Mouse (Mus musculus) heart, postnatal 25 days (tissue): ENCODE data around the gene Hcn3. TPM values are rescaled to one million over a fixed set of nuclear protein-coding genes. Genes with fewer than 3 reads are reported as not detected.

Experiments used
- DNase-seq: peaks from one replicate; pipeline ENCODE4 v3.0.0; 2022; ENCODE audit warnings: low spot score
- intact Hi-C: fragments of 180-260 bp; cut with DNase I; formaldehyde crosslinking; loops from one replicate; pipeline ENCODE4 v1.15.1; 2025
- total RNA-seq, 2 experiments: library from RNA; stranded (reverse); gene quantifications; 2 replicates each; pipeline ENCODE4 v1.2.3; 2021

The Hcn3 gene
- total RNA-seq: under 1 TPM; 0.16 to 0.61 TPM

- no peak for DNase-seq
- intact Hi-C loops: no loop called here
Observed at GRCm38 (mm10) chr3:89159616-89160344, at the start of gene Hcn3. TSS of gene Hcn3 (minus strand) at chr3:89160196.

GRCm38 (mm10) chr3:89209731-89210130 is 49.7 kb upstream of the Hcn3 start:
- intact Hi-C loops: no loop called here
- DNase-seq: no peak

- no peak for DNase-seq
- intact Hi-C loops: no loop called here
Observed at GRCm38 (mm10) chr3:89208736-89209135, 48.7 kb upstream of the Hcn3 start.

GRCm38 (mm10) chr3:89208075-89208657 is 48.2 kb upstream of the Hcn3 start:
- intact Hi-C loops: no loop called here
- no peak for DNase-seq

GRCm38 (mm10) chr3:89206695-89207094 is 46.7 kb upstream of the Hcn3 start:
- intact Hi-C loops: no loop called here
- DNase-seq: no peak

- DNase-seq: no peak
- intact Hi-C loops: no loop called here
Observed at GRCm38 (mm10) chr3:89206079-89206478, 46.1 kb upstream of the Hcn3 start.

- no peak for DNase-seq
- intact Hi-C loops: no loop called here
Observed at GRCm38 (mm10) chr3:89203142-89203514, 43.1 kb upstream of the Hcn3 start.

- peak; percentile 61 for DNase-seq
- intact Hi-C loops: no loop called here
Observed at GRCm38 (mm10) chr3:89202253-89203141, 42.5 kb upstream of the Hcn3 start, which contains the start of gene Gba. TSS of gene Gba (plus strand) at chr3:89202928.

- intact Hi-C loops: no loop called here
- DNase-seq: no peak
Observed at GRCm38 (mm10) chr3:89199839-89200238, 39.8 kb upstream of the Hcn3 start.

- intact Hi-C loops: loop anchor here (2.0 kb wide), 1 partner anchor 19 kb away; the partner anchor contains the start of gene Thbs3
- DNase-seq: peak; percentile 79
Observed at GRCm38 (mm10) chr3:89195979-89196877, 36.2 kb upstream of the Hcn3 start.

- DNase-seq: no peak
- intact Hi-C loops: no loop called here
Observed at GRCm38 (mm10) chr3:89193853-89194252, 33.9 kb upstream of the Hcn3 start.

- intact Hi-C loops: no loop called here
- DNase-seq: no peak
Observed at GRCm38 (mm10) chr3:89193351-89193750, 33.4 kb upstream of the Hcn3 start.

GRCm38 (mm10) chr3:89190436-89190835 is 30.4 kb upstream of the Hcn3 start:
- no peak for DNase-seq
- intact Hi-C loops: no loop called here

- intact Hi-C loops: no loop called here
- no peak for DNase-seq
Observed at GRCm38 (mm10) chr3:89188478-89188875, 28.5 kb upstream of the Hcn3 start.

- DNase-seq: no peak
- intact Hi-C loops: no loop called here
Observed at GRCm38 (mm10) chr3:89187690-89188477, 27.9 kb upstream of the Hcn3 start.

- no peak for DNase-seq
- intact Hi-C loops: no loop called here
Observed at GRCm38 (mm10) chr3:89187197-89187596, 27.2 kb upstream of the Hcn3 start.

GRCm38 (mm10) chr3:89183959-89184315 is 23.9 kb upstream of the Hcn3 start:
- DNase-seq: no peak
- intact Hi-C loops: no loop called here

- intact Hi-C loops: no loop called here
- DNase-seq: peak; percentile 75
Observed at GRCm38 (mm10) chr3:89183058-89183958, 23.3 kb upstream of the Hcn3 start, which contains the start of gene Fam189b. TSS of gene Fam189b (plus strand) at chr3:89183143.
